Mouse (Mus musculus): ENCODE results near the gene Syt6.

Syt6 gene

DNA sequence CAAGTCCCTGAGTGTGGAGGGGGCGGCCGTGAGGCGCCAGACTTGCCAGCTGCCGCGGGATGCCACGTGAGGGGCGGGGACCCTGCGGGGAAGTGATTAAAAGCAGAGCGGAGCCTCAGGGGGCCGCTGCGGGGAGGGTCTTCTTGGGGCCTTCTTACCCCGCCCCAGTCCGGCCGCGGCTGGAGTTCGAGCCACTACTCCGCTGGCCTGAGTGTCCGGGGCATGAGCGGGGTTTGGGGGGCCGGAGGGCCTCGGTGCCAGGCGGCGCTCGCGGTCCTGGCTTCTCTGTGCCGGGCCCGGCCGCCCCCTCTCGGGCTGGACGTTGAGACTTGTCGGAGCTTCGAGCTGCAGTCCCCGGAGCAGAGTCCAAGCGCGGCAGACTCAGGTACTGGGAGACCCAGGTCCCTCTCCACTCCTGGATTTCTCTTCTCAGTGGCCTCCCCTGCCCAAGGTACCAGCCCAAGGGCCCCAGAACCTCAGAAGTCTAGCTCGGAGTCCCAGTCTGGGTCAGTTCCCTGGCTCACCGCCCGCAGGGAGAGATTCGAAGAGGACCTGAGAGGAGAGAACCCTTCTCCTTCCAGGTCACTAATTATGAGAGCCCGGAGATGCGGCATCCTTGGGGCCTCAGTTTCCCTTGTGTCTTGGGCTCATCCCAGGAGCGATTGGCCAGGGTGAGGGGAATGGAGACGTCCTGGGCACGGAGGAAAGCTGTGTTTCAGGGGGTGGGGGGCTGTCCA, at the start of gene Syt6:
Gene Syt6 (plus strand): TSS at position 76 of the 737 bp plus-strand sequence.
- DNase-seq (ENCODE audit: low spot score in 2 of 2), result no peak

DNA sequence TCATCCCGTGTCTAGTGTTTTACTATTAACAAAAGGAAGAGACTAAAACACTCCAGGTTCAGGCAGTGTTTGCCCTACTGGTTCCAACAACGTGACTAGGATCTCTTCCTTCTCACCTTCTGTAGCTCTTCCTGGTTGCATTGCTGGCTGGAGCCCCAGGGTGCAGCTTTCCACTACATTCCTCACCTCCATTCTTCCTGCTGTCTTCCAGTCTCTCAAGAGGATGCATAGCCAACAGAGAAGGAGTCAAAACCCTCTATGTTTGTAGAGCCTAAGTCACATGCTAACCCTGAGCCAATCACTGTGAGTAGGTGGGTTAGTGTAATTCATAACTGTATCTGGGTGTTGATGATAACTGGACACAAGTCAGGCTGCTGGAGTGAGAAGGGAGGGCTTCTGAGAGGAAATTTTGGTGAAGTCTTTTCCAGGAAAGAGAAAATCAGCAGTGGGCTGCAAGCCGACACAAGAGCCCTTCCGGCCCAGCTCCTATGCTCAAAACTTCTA, 48.8 kb upstream of the Syt6 start:
- no peak for DNase-seq (ENCODE audit: low spot score in 2 of 2)

GRCm38 (mm10) chr3:103526864-103527263, 48.2 kb upstream of the Syt6 start:
- DNase-seq (ENCODE audit: low spot score in 2 of 2), result no peak

DNA sequence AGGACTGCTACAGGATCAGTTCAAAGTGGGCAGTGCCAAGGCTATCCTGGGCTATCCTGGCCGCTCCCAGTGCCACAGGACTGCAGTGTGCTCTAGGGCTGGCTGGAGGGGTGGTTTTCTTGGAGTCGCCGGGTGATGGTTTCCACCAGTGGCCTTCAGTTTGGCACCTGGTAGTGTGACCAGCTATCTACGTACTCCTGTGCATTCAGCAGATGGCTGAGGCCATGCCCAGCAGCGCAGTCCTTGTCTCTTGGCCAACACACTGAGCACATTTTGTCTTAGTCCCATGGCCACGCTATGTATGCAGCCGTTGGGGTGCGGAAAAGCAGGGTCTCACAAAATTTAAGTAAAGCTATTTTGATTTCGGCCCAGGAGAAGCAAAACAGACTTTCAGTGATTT, 41.0 kb upstream of the Syt6 start:
- DNase-seq (ENCODE audit: low spot score in 2 of 2), result no peak

- no peak for DNase-seq (ENCODE audit: low spot score in 2 of 2)
Observed at GRCm38 (mm10) chr3:103535207-103535606, 39.8 kb upstream of the Syt6 start.

DNA sequence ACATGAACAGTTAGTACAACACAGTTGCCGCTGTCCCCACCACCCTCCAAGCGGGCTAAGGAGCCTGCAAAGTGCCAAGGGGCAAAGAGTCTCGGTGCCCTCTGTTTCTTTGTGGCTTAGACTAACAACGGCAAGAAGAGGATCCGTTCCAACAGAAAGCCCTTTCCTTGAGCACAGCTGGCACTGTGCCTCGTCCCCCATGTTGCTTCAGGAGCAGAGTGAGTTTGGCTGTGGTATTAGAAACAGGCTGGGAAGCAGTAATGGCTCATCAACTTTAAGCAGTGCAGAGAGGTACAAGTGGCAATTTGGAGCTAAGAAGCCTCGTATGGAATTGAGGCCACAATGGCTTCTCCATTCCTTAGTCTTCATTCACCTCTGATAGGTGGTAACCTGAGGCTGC, 35.9 kb upstream of the Syt6 start:
- DNase-seq (ENCODE audit: low spot score in 2 of 2), result no peak

DNA sequence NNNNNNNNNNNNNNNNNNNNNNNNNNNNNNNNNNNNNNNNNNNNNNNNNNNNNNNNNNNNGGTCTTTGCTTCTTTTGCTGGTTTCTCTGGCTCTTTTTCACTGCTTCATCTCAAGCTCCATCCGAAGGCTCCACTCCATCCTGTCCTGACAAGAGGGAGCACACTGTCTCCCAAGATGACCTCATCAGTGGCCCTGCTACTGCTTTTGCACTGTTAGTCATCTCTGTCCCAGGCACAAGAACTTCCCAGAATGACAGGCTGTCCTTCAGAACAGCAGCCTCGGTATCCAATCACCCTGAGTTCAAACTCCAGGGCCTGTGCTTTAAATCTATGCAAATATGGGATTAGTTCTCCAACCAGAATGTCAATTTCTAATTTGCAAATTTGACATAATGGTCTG, 28.9 kb upstream of the Syt6 start:
- no peak for DNase-seq (ENCODE audit: low spot score in 2 of 2)

DNA sequence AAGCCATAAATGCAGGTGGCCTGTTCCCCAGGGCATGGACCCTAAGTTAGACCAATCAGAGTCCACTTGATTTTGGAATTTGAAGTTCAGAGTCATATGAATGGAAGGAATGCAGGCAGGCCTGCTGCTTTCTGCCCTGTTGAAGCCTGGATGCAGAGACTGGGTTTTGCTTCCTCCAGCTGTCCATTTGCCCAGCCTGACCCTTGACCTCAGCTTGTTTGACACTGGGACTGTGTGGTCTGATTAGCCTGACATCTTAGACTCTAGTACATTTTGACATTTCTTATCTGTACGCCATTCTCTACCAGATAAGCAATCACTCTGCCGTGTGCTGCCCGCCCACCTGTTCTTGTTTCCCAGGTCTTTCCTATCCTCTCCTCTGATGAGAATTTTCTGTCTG, 28.4 kb upstream of the Syt6 start:
- DNase-seq (ENCODE audit: low spot score in 2 of 2), result no peak

DNA sequence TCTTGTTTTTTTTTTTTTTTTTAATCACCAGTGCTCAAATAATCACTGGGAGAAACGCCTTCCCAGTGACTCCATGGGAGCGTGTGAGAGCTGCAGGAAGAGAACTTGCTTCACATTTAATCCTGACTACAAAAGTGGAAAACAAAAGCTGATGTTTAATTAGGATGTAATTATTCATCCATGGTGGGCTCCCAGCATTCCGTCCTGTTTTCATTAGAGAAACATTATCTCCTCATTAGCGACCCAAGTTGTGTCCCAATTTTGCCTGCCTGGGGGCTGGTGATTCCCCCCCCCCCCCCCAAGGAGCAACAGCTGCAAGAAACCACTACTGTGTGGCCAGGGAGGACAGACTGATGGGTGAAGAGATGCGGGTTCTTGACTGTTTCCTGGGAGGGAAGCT, 24.8 kb upstream of the Syt6 start:
- DNase-seq (ENCODE audit: low spot score in 2 of 2), result no peak

GRCm38 (mm10) chr3:103567226-103567625, 7.8 kb upstream of the Syt6 start:
- no peak for DNase-seq (ENCODE audit: low spot score in 2 of 2)

DNA sequence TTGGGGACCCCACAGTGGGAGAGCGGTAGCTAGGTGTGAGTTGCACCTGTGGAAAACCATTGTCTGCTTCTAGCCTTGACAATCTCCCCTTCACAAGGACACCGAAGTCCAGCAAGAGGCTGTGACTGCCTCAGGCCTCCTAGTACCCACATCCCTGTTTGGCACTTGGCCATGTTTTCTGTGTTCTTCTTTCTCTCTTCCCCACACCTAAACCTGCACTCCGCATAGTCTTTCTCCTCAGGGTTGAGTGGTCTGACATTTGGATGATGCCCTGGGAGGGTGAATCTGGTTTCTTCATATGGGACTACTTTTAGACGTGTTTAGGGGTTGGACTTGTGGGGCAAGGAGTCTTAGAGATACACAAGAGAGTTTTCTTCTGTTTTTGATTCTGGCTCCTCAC, 2.5 kb upstream of the Syt6 start:
- DNase-seq (ENCODE audit: low spot score in 2 of 2), result no peak

DNA sequence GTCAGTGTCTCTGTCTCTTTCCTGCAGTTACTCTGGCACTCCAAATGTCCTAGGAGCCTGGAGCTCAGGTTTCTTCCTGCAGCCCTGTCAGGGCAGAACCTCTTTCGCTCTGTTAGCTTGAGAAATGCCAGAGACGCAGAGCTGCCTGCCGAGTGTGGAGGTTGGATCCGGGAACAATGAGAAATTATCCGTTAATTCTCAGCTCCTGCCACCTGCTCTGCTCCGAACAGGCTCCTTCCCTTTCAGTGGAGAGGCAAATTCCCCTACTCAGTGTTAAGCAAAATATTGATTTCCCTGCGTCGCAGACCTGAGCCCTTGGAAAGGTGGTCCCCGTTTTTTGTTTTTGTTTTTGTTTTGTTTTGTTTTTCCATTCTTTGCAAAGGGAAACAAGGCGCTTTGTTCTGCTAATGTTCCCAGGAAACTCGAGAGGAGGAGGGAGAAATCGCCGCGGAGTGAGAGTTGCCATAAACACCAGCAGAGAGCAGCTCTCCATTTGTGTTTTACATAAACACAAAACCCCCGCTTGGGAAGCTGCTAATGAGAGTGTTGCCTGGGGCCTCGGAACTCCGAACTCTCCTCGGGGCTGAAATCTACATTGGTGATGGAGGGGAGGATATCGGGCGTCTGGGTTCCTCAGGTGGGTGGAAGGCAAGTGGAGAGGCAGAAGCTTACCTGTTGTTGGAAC, 1.8 kb upstream of the Syt6 start:
- no peak for DNase-seq (ENCODE audit: low spot score in 2 of 2)

DNA sequence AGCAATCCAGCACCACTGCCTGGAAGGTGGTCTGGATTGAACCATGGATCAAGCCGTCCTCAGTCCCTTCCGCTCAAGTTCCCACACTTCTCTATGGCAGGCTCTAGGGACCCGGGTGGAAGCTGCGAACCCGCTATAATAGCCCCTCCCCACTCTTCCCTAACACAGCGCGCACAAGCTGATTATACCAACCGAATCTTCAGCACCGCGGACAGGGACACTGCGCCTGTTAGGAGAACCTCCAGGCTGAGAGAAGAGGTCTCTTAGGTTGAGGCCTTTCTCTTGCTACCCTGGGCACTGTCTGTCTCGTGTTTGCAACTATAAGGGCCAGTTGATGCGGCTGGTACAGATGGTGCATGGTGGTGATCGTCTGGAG, 1.3 kb upstream of the Syt6 start:
- no peak for DNase-seq (ENCODE audit: low spot score in 2 of 2)

DNA sequence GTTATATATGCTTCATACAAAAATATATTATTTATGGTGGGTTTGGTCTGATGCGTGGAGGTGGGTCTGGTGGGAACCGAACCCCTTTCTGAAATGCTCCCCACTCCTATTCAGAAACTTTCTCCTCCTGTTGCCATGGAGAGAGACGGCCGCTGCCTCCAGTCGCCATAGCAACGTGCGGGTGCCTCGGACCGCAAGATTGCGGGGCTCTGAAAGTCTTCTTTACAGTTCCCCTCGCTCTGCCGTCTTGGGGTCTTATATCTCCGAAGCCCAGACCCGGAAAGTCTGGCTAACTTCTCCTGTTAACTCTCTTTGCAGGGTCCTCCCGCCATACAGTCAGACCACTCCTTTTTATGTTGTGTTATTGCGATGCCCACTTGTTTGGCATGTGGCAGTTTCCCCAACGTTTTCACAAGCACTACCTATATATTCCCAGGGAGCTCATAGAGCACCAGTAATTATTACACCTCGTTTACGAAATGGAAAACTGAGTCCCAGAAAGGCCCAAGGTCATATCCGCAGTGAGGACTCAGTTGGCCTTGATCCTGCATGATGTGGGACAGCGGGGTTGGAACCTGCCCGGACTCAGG, 370 bp upstream of the Syt6 start:
- DNase-seq (ENCODE audit: low spot score in 2 of 2), result no peak

DNA sequence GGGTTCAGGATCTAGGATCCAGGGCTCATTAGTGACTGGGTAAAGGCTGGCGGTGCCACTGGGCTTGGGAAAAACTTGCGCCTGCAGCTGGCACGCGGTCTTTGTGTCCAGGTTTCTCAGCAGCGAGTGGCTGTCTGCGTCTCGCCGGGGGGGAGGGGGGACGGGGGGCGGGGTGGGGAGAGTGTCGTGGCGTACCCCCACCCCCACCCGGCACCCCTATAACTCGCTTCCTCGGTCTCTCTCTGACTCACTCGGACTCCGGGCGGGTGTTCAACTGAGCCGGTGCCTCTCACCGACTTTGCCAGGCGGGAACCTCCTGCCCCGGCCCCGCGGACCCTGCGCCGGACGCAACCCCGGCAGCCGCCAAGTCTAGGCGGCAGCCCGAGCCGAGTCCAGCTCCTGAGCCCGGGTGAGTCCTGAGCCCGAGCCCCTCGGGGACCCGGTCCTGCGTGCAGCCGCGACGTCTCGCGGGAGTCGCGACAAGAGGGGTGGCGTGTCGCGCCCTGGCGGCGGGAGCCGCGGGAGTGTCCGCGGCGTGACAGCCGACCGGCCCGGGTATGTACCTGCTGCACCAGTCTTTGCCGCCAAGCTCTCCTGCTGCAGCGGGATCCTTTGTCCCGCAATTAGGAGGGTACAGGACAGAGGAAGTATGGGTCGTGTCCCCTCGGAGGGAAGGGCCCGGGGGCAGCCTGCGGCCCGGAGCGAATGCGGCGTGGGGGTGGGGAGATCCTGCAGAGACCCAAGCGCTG, 1.0 kb downstream of the Syt6 start:
- DNase-seq (ENCODE audit: low spot score in 2 of 2), result no peak

- no peak for DNase-seq (ENCODE audit: low spot score in 2 of 2)
Observed at GRCm38 (mm10) chr3:103587136-103587535, 12.1 kb downstream of the Syt6 start.

DNA sequence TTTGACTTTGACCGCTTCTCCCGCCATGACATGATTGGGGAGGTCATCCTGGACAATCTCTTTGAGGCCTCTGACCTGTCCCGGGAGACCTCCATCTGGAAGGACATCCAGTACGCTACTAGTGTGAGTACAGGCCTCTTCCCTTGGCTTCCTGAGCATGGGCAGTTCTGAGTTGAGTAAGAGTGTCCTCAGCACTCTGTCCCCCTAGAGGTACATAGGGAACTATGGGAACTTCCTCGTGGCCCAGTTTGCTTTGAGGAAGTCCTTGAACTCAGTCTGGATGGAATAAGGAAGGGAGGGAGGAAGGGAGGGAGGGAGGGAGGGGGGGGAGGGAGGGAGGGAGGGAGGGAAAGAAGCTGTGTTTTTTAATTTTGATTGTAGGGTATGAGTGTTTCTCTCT, 12.6 kb downstream of the Syt6 start:
- no peak for DNase-seq (ENCODE audit: low spot score in 2 of 2)

DNA sequence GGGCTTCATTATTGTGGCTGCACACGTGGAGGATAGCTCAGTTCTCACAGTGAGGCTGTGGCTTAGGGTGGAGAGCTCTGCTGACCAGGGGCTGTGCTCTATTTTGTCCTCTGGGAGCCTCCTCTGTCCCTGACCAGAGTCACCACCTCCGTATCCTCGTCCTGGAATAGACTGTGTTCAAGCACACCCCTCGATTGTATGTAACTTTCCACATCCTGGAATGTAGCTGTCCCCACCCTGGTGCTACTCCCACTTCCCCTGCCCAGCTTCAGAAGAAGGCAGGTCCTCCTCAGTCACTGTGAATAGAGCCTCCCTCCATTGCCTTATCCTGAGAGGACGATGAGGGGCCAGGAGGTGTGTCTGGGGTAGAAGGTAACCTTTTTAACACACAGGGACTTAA, 14.6 kb downstream of the Syt6 start:
- DNase-seq (ENCODE audit: low spot score in 2 of 2), result no peak

DNA sequence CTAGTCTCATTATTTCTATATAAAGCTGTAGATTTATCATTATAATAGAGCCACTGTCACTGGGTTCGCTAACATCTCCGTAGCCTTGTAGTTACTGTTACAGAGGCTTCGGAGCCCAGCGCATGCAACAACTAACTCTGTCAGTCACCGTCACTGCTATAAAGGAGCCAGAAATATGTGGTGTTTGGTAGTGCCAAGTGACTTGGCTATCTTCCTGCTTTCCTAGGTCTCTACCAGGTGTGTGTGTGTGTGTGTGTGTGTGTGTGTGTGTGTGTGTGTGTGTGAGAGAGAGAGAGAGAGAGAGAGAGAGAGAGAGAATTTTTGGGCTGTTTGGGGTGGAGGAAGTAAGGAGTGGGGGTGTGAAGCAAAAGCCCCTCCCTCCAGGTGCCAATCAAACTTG, 17.6 kb downstream of the Syt6 start:
- no peak for DNase-seq (ENCODE audit: low spot score in 2 of 2)

- DNase-seq (ENCODE audit: low spot score in 2 of 2), result no peak
Observed at GRCm38 (mm10) chr3:103593631-103594030, 18.6 kb downstream of the Syt6 start.

- no peak for DNase-seq (ENCODE audit: low spot score in 2 of 2)
Observed at GRCm38 (mm10) chr3:103595271-103595810, 20.3 kb downstream of the Syt6 start.

- no peak for DNase-seq (ENCODE audit: low spot score in 2 of 2)
Observed at GRCm38 (mm10) chr3:103597586-103597985, 22.6 kb downstream of the Syt6 start.

Data from natural killer cell, adult 2 months (primary cell).